Mouse (Mus musculus): ENCODE measurements around the gene Lpgat1.

Lpgat1 gene

DNA sequence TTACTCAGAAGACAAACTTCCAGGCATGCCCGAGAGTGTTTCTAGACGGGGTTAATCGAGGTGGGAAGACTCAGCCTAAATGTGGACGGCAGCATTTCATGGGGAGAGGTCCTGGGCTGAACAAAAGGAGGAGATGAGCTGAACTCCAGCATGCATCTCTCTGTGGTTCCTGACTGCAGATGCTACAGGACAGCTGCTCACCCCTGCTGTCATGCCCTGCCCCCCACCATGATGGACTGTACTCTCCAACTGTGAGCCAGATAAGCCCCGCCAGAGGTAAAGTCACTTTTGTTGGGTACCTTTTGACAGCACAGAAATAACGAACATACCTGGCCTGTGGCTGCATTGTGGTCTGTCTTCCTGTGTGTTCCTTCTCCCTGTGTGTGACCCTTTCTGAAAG lies 88.2 kb downstream of the Lpgat1 start:
- DNase-seq (ENCODE audit: low read depth, low spot score): no peak

DNA sequence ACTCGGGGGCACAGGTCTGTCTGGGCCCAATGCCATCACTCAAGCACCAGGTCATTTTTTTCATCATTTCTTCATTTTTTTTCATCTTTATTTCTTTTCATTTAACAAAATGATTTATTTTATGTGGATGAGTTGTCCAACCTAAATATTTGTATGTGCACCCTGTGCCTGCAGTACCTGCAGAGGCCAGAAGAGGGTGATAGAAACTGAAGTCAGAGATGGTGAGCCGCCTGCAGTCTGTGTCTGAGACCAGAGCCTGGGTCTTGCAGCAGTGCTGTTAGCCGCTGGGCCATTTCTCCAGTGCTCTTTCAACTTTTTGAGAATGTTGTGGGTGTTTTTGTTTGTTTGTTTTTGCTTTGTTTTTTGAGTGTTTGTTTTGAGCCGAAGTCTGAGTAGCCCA lies 89.1 kb downstream of the Lpgat1 start:
- DNase-seq (ENCODE audit: low read depth, low spot score): no peak

DNA sequence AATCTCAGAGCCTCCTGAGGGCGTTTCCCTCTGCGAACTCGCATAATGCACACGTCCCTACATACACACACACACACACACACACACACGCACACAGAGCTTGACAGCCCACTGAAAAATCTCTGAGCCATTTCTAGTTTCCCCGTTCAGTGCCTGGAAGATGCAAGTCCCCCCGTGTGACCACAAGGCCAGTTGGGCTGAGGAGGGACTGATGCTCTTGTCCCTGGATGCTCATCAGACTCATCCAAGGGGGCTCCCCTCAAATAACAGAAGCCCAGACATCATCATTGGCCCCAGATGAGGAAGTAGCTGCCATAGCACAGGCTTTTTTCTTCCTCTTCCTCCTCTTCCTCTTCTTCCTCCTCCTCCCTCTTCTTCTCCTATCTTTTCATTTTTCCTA lies 90.3 kb downstream of the Lpgat1 start:
- no peak for DNase-seq (ENCODE audit: low read depth, low spot score)

DNA sequence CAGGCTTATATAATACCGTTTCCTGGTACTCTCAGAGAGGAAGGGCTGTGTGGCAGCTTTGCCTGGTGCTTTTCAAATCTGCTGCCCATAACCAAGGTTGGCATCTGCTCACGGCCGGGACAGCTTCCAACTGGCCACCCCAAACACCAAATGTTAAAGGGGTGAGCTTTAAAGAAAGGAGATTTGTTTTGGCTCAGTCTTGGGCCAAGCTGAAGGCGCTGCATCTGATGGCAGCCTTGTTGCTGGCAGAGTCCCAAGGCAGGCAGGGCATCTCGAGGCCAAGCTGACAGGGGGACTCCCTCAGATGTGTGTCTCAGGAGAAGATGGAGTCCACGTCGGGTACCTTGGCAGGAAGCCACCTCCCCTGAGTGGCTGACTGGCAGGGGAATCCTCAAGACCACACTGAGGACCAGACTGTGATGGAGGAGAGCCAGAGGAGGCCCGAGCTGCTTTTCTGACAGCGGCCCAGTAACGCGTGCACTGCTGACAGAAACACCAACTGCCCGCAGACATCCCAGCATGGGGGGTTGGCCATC lies 91.1 kb downstream of the Lpgat1 start:
- no peak for DNase-seq (ENCODE audit: low read depth, low spot score)

DNA sequence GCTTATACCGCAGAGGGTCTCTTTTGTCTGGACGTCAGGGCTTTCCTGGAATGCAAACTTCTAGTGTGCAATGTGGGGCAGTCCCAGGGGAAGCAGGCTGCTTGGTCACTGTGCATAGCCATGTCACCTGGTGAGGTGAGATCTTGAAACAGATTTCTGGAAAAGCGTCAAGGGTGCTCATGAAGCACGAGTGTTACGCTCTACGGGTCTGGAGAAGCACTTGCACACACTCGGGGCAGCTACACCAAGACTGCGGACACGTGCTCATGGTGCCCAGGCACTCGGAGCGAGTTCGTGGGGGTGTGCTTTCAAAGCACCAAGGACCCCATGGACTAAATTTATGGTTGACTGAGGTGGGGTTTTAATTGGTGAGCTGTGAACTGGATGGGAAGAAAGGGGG lies 94.1 kb downstream of the Lpgat1 start:
- no peak for DNase-seq (ENCODE audit: low read depth, low spot score)

DNA sequence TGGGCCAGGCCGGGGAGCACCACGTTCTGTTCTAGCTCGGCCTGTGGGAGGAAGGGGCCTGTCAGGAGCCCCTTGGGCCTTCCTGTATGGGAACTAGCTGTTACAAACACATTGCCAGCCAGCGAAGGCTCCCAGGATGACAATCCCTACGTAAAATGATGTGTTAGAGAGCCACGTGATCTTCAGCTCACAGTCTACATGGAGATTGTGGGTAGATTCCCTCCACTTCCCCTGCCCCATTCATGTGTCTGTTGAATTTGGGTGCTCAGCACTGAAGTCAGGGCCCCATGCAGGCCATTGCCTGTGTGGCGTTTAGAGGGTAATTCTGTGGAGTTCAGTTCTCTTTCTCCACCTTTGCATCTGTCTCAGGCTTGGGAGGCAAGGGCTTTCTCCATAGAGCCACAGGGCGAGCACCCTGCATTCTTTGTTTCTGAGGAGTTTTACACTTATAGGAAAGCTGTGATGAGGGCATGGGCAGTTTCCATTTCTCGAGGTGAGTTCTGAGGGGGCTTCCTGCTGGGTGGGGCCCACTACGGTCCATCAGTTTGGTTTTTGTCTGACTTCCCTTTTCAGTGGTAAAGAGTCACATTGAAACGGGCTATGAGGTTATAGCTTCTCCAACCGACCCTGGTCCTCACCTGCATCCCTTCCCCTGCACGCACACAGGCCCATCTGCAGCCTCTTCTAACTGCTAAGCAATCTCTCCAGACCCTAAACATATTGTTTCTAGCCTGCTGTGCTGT lies 95.5 kb downstream of the Lpgat1 start:
- no peak for DNase-seq (ENCODE audit: low read depth, low spot score)

DNA sequence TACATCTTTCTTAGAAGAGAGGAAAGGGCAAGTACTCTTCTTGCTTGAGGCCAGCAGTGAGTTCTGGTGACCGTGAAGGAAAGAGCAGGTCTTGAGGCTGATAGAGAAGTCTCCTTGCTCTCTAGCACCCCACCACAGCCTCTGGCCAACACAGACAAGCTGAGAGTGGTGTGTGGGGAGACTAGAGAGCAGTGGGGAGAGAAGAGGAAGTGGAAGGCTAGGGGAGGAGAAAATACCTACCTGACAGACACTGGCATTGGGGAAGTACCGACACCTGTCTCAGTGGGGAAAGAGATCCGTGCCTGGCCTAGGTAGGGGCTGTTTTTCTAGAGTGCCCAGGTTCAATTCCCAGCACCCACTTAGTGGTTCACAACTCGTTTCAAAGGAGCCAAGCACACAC lies 96.6 kb downstream of the Lpgat1 start:
- DNase-seq (ENCODE audit: low read depth, low spot score): no peak

DNA sequence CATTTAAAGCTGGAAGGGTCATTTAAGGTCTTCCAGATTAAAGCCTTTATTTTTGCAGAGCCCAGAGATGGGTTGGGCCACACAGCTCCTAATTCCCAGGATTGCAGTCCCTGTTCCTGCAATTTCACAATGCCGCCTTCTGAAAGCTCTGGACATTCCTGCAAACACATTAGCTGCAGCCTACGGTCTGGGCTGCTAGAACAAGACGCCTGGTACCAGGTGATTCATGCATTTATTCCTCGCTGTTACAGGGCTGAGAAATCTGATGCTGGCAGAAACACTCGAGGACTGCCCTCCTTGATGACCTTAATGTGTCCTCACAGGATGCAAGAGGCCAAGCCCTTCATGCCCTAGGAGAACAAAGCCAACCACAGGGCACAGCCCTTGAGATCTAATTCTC lies 97.3 kb downstream of the Lpgat1 start:
- DNase-seq (ENCODE audit: low read depth, low spot score): no peak

DNA sequence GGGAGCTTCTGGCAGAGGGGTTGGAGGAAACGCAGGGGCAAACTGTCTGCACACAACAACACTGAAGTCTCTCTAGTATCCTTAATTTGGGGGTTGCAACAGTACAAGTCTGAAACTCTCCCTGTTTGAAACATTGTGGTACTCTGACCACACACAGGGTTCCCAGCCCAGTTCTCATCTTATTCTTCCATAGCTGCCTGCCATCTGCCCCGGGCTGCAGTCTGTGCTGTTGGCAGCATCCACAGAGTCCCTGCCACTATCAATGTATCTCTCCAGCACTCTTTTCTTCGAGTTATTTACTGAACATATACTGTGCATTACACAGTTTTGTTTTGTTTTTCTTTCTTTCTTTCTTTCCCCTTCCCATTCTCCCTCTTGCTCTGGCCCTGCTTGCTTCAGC lies 99.0 kb downstream of the Lpgat1 start:
- no peak for DNase-seq (ENCODE audit: low read depth, low spot score)

DNA sequence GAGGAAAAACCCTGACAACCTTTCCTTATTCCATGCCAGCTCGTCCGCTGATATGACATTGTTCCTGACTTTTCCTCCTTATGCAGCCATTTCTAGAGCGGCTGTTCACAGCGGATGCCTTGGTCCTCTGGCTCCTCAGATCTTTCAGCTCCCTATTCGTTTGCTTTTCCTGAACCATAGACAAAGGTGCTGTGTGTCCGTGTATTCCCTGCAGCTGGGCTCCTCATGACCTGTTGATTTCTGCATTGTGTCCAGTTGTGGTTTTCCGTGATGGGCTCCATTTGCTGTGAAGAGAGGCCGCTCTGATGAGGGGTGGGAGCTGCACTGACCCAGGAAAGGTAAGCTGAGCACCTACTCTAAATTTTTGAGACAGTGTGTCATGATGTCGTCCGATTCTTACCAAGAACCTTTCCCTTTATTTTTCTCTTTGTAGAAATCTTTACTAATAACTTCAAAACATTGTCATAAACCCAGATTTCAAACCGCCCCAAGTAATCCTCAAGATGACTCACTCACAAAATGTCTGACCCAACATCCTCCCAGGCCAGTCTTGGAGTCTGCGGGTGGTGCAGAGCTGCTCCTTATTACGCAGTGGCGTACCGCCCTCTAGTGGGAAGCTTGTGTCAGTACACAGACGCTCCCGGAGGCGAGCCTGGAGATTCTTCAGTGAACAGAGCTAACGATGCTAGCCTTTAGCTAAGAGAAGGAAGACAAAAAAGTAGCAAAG lies 99.9 kb downstream of the Lpgat1 start:
- DNase-seq (ENCODE audit: low read depth, low spot score): peak; percentile 82

DNA sequence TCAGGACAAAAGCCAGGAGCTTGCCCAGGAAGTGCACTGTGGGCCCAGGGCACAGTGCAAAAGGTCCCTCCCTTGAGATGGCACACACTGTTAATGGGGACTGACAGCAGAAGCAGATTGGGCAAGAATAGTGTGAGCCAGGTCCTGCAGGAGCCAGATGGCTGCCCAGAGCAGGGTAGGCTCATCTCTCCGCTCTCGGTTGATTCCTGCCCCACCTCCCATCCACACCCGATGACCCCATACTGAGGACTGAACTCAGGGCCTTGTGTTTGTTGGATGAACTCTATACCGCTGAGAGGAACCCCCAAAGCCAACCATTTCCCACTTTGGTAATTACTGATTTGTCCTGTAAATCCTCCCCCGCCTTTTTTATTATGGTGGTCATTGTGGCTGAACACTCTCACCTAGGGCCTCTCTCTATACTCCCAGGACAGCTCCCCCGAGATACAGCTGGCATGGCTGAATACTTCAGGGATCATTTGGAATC lies 100.6 kb downstream of the Lpgat1 start:
- no peak for DNase-seq (ENCODE audit: low read depth, low spot score)

DNA sequence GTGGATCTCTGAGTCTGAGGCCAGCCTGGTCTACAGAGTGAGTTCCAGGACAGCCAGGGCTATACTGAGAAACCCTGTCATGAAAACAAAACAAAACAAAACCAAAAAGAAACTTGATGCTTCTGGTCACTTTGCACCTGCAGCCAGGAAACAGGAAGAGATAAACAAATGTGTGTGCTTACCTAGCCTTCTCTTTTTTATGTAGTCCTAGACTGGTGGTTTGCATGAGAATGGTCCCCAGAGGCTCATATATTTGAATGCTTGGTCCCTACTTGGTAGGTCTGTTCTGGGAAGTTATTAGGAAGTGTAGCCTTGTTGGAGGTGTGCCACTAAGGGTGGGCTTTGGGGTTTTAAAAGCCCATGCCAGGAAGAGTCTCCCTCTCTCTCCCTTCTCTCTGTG lies 101.4 kb downstream of the Lpgat1 start:
- no peak for DNase-seq (ENCODE audit: low read depth, low spot score)

DNA sequence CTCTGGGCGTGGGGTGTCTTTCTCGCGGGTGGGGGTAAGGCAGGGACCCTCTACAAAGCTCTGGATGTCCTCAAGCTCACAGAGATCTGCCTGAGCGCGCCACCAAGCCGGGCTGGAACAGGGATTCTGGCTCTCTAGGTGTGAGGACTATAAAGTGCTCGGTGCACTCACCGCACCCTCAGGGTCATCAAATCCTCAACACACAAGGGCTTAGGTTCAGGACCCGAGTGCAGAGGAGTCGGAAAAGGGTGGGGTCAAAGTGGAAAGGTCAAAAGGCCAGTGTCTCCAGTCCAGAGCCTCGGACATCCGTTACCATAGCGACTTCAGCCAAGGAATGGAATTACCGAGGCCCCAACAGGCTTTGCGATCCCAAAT lies 103.3 kb downstream of the Lpgat1 start:
- no peak for DNase-seq (ENCODE audit: low read depth, low spot score)

DNA sequence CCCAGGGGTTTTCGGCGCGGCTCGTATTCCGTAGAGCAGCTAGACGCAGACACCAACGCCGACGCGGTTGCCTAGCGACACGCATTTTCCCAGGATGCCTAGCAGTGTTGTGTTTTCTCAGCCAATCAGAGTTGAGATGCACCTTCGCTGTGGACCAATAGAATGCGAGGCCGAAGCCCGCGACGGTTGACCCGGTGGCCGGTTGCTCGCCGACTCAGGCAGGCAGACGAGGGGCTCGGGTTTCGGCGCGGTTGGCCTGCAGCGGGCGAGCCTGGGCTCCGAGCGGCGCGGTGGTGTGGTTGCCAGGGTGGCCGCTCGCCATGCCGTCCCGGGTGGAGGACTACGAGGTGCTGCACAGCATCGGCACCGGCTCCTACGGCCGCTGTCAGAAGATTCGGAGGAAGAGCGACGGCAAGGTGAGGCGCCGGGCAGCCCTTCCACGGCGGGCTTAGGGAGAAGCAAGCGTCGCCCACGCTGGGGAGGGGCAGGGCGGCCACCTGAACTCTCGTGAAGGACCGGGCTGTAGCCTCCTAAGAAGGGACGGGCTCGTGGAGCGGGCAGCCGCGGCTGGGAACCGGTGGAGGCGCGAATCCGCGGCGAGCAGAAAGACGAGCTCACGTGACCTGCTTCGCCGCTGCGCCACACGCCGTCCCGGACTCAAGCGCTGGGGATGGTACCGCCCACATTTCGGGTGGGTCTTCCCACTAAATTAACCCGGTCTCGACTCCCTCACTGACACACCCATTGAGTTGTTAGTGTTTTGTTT lies 103.9 kb downstream of the Lpgat1 start, which contains the start of gene Nek2:
Gene Nek2 (plus strand): TSS at position 119 of the 766 bp plus-strand sequence.
- DNase-seq (ENCODE audit: low read depth, low spot score): peak; percentile 98

DNA sequence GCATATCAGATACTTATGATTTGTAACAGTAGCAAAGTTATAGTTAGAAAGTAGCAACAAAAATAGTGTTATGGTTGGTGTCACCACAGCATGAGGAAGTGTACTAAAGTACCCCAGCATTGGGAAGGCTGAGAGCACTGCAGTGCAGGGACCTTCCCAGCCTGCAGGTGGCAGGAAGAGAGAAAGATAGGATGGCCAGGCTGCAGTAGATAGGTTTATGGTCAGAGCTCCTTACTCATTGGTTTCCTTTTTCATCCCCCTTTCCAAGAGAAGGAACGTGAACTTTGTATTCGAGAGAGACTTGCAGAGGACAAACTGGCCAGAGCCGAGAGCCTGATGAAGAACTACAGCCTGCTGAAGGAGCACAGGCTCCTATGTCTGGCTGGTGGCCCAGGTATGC lies 111.5 kb downstream of the Lpgat1 start:
- no peak for DNase-seq (ENCODE audit: low read depth, low spot score)

DNA sequence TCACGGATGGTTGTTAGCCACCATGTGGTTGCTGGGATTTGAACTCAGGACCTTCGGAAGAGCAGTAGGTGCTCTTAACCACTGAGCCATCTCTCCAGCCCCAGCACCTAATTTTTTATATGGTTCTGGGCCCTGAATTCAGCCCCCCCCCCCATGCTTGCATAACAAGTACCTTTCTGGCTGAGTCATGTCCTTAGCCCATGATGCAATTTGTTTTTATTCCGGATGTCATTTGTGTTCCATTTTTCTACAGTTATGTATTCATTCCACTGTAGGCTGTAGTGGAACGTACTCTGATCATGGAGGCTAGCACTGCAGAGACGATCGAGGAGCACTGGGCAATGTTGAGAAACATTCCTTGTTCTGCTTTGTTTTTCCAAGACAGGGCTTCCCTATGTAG lies 115.8 kb downstream of the Lpgat1 start:
- DNase-seq (ENCODE audit: low read depth, low spot score): no peak

Measured in embryo, embryonic 11.5 days (tissue).